Mouse (Mus musculus) hindbrain, postnatal 0 days (tissue): ENCODE data around the gene Denr. TPM values are rescaled to one million over a fixed set of nuclear protein-coding genes. Genes with fewer than 3 reads are reported as not detected.

Source experiments
- ATAC-seq: fragments of 200-750 bp; cut with Nextera tagmentation; 2 replicates; pipeline ENCODE4 v1.8.0; 2017; ENCODE audit warnings: mild to moderate bottlenecking, moderate TSS enrichment, moderate library complexity
- DNase-seq: peaks from one replicate; pipeline ENCODE4 v3.0.0-alpha.2; 2015; ENCODE audit warnings: low spot score
- H3K27ac ChIP-seq: fragments of 300-500 bp; sonication (generic); 2 replicates; pipeline ENCODE4 v1.5.1; 2014; ENCODE audit warnings: mild to moderate bottlenecking
- H3K27me3 ChIP-seq: fragments of 300-500 bp; sonication (generic); 2 replicates; pipeline ENCODE4 v1.6.1; 2014; ENCODE audit warnings: low read length, mixed read lengths; ENCODE audit not compliant: insufficient read depth
- H3K36me3 ChIP-seq: fragments of 300-500 bp; sonication (generic); 2 replicates; pipeline ENCODE4 v1.6.1; 2014; ENCODE audit warnings: low read length, mixed read lengths; ENCODE audit not compliant: insufficient read depth
- H3K4me1 ChIP-seq: fragments of 300-500 bp; sonication (generic); 2 replicates; pipeline ENCODE4 v1.6.1; 2014; ENCODE audit warnings: antibody characterized with exemption, low read length, mixed read lengths; ENCODE audit not compliant: insufficient read depth
- H3K4me2 ChIP-seq: fragments of 300-500 bp; sonication (generic); 2 replicates; pipeline ENCODE4 v1.6.1; 2014; ENCODE audit warnings: low read depth, mild to moderate bottlenecking, low read length, moderate library complexity, mixed read lengths
- H3K4me3 ChIP-seq: fragments of 300-500 bp; sonication (generic); 2 replicates; pipeline ENCODE4 v1.5.1; 2014; ENCODE audit warnings: low read length
- H3K9ac ChIP-seq: fragments of 300-500 bp; sonication (generic); replicated peaks from 2 replicates; pipeline ENCODE4 v1.6.1; 2014; ENCODE audit warnings: mild to moderate bottlenecking, low read length, moderate library complexity, mixed read lengths
- H3K9me3 ChIP-seq: fragments of 300-500 bp; sonication (generic); 2 replicates; pipeline ENCODE4 v1.6.1; 2016; ENCODE audit warnings: low read length, mixed read lengths
- CTCF ChIP-seq: IDR thresholded peaks from 2 replicates; pipeline ENCODE4 v1.5.1; 2016; ENCODE audit warnings: antibody characterized with exemption, control low read depth, low read depth
- WGBS: fragments of 180-500 bp; shearing (Covaris S2); extraction: QIAGEN DNeasy Blood & Tissue Kit; methylation state at CpG from one replicate; pipeline ENCODE4 v1.1.7; 2014; 5-methylcytosine and 5-hydroxymethylcytosine counted together
- polyA plus RNA-seq: library from polyadenylated mRNA; unstranded; fragments of >200 nt; fragmentation: Nextera tagmentation; extraction: Ambion mirVana; gene quantifications from 2 replicates; pipeline ENCODE4 v1.2.1, GENCODE M21; 2015
- total RNA-seq: library from RNA; depleted of rRNA; stranded (reverse); fragments of >200 nt; gene quantifications from 2 replicates; pipeline ENCODE4 v1.2.3, GENCODE M21; 2014

Denr gene
- total and polyA plus RNA-seq, 2 experiments from 2014 or later, result 12.7 to 123 TPM

- no peaks in the 10 kb centered on the region for H3K27me3 ChIP-seq
- peak within 1 kb of the TSS; percentile 73 for H3K4me3 ChIP-seq
- no peak for TF ChIP-seq CTCF
- peaks cover 22% of the 10 kb centered on the region for H3K36me3 ChIP-seq
- under 1% methylated on average over 56 of the region's 56 CpGs for WGBS
- DNase-seq (peak; percentile 99), ATAC-seq (peak; percentile 99)
- no peaks in the 10 kb centered on the region for H3K4me1 ChIP-seq
- peak within 1 kb of the TSS; percentile 75 for H3K4me2 ChIP-seq
- no peaks in the 10 kb centered on the region for H3K9me3 ChIP-seq
- peak within 1 kb of the TSS; percentile 82 for H3K9ac ChIP-seq
- H3K27ac ChIP-seq, result peak within 1 kb of the TSS; percentile 88
These were observed 23.6 kb downstream of the Denr start, which contains the start of gene Ccdc62 for GRCm38 (mm10) chr5:123930508-123930989. Gene Ccdc62 (plus strand): TSS chr5:123930679.

- Histone ChIP-seq H3K9ac (peak overlapping the region; percentile 82), H3K4me1 (no peaks in the 10 kb centered on the region), H3K9me3 (no peaks in the 10 kb centered on the region), H3K4me3 (peak overlapping the region; percentile 73), H3K27ac (peak overlapping the region; percentile 88; the same call in 1 of the 2 replicates), H3K36me3 (peaks cover 20% of the 10 kb centered on the region), H3K4me2 (peak overlapping the region; percentile 75), H3K27me3 (no peaks in the 10 kb centered on the region)
- TF ChIP-seq CTCF, result no peak
- DNase-seq, result no peak
- ATAC-seq, result no peak
- 48% methylated on average over 13 of the region's 13 CpGs for WGBS
These were observed 24.2 kb downstream of the Denr start for GRCm38 (mm10) chr5:123931131-123931530.

GRCm38 (mm10) chr5:123932927-123933326, 26.0 kb downstream of the Denr start:
- H3K9me3 ChIP-seq, result no peaks in the 10 kb centered on the region
- no peak overlapping the region for H3K4me2 ChIP-seq
- H3K36me3 ChIP-seq, result peaks cover 4% of the 10 kb centered on the region; the same call in 1 of the 2 replicates
- no peak for DNase-seq
- TF ChIP-seq CTCF, result peak; percentile 21; the same call in 1 of the 2 replicates
- no peaks in the 10 kb centered on the region for H3K4me1 ChIP-seq
- no peaks in the 10 kb centered on the region for H3K27me3 ChIP-seq
- H3K4me3 ChIP-seq, result no peak overlapping the region
- no peak overlapping the region for H3K27ac ChIP-seq
- no peak for ATAC-seq
- H3K9ac ChIP-seq, result no peak overlapping the region

GRCm38 (mm10) chr5:123933556-123933955, 26.6 kb downstream of the Denr start:
- Histone ChIP-seq H3K9ac (no peak overlapping the region), H3K4me1 (no peaks in the 10 kb centered on the region), H3K9me3 (no peaks in the 10 kb centered on the region), H3K27me3 (no peaks in the 10 kb centered on the region), H3K4me3 (no peak overlapping the region), H3K4me2 (no peak overlapping the region), H3K36me3 (no peaks in the 10 kb centered on the region), H3K27ac (no peak overlapping the region)
- no peak for ATAC-seq
- TF ChIP-seq CTCF, result no peak
- no peak for DNase-seq
- 89% methylated on average over 12 of the region's 12 CpGs for WGBS

GRCm38 (mm10) chr5:123933957-123934591, 27.1 kb downstream of the Denr start:
- Histone ChIP-seq H3K4me3 (no peak overlapping the region), H3K9ac (no peak overlapping the region), H3K9me3 (no peaks in the 10 kb centered on the region), H3K4me1 (no peaks in the 10 kb centered on the region), H3K27ac (no peak overlapping the region), H3K4me2 (no peak overlapping the region), H3K36me3 (no peaks in the 10 kb centered on the region), H3K27me3 (no peaks in the 10 kb centered on the region)
- peak; percentile 54 for DNase-seq
- TF ChIP-seq CTCF, result peak; percentile 68
- WGBS, result 38% methylated on average over 18 of the region's 18 CpGs
- no peak for ATAC-seq

- DNase-seq (no peak), ATAC-seq (no peak)
- no peaks in the 10 kb centered on the region for H3K36me3 ChIP-seq
- no peak overlapping the region for H3K4me3 ChIP-seq
- H3K4me2 ChIP-seq, result no peak overlapping the region
- TF ChIP-seq CTCF, result no peak
- no peak overlapping the region for H3K9ac ChIP-seq
- WGBS, result 90% methylated on average over 5 of the region's 5 CpGs
- H3K27ac ChIP-seq, result no peak overlapping the region
- no peaks in the 10 kb centered on the region for H3K27me3 ChIP-seq
- no peaks in the 10 kb centered on the region for H3K4me1 ChIP-seq
- no peaks in the 10 kb centered on the region for H3K9me3 ChIP-seq
These were observed 29.0 kb downstream of the Denr start for GRCm38 (mm10) chr5:123935931-123936330.

GRCm38 (mm10) chr5:123938479-123938878, 31.5 kb downstream of the Denr start:
- TF ChIP-seq CTCF, result no peak
- Histone ChIP-seq H3K4me2 (no peak overlapping the region), H3K4me3 (no peak overlapping the region), H3K9ac (no peak overlapping the region), H3K36me3 (no peaks in the 10 kb centered on the region), H3K27me3 (no peaks in the 10 kb centered on the region), H3K9me3 (no peaks in the 10 kb centered on the region), H3K4me1 (no peaks in the 10 kb centered on the region), H3K27ac (no peak overlapping the region)
- ATAC-seq (no peak), DNase-seq (no peak)
- WGBS, result 90% methylated on average over 5 of the region's 5 CpGs
